Mouse (Mus musculus) natural killer cell, adult 2 months (primary cell): Measurements from ENCODE around the gene Dgki.

ENCODE experiments used
- DNase-seq, 2 experiments: peaks; one replicate each; pipeline ENCODE4 v3.0.0; 2022; ENCODE audit warnings: low spot score in 2 of 2

The Dgki gene

DNA sequence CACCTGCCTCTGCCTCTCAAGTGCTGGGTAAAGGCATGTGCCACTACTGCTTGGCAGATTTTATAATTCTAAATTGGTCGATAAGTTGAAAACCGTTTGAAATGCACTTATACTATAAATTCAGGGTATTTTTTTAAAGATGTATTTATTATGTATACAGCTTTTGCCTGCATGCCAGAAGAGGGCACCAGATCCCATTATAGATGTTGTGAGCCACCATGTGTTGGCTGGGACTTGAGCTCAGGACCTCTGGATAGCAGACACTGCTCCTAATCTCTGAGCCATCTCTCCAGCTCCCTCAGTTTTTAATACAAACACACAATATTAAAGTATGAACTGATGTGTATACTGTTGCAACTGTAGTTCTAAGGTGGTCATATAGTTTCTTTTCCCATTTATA lies 288.4 kb downstream of the Dgki start:
- no peak for DNase-seq

DNA sequence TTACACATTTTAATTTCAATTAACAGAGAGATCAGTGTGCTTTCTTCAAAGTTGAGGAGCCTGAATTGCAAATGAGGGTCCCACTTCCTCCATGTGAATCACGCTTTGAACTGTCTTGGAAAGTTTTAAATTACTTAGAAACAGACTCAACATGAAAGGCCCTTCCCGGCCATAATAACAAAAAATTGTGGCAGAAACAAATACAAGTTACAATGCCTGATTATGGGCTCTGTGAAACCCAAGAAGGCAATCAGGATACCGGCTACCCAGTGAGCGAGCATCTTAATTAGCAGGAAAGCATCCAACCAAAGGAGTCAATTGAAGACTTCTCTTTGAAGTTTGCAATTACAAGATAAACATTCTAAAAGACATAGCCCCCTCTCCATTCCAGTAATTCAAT lies 292.4 kb downstream of the Dgki start:
- no peak for DNase-seq

DNA sequence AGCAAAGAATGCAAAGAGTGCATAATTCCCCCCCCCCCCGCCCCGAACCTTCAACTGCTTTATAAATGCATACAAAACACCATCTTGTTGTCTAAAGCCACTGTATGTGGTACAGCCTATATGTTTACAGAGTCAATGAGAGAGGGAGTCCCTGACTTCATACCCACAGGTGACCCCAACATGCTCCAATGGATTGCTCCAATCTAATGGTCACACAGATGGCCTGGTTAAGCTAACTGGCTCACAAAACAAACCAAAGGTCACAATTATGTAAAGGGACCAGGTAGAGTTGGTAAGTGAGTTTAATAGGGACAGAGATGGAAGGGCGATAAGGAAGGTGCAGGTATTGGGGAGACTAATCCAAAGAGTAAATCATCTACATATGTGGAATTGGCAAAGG lies 295.1 kb downstream of the Dgki start:
- no peak for DNase-seq

DNA sequence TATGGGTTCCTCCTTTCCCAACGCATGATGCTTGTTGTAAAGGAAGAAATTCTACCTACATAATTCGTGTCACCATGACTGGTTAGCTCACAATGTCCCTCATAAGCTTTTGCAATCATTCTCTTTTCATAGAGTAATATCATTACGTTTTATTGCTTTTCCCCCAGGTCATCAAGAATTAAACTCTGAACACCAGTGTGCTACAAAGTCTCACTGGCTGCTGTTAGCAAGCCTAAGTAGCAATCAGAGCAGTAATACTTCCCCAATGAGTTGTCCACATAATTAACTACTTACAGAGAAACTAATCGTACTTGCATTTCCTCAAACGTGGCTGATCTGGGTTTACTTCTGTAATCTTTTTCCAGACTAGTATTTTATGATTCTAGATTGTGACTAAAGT lies 296.7 kb downstream of the Dgki start:
- no peak for DNase-seq

- DNase-seq: no peak
Observed at GRCm38 (mm10) chr6:36998942-36999341, 301.0 kb downstream of the Dgki start.

GRCm38 (mm10) chr6:36994329-36994728 lies 305.7 kb downstream of the Dgki start:
- no peak for DNase-seq

GRCm38 (mm10) chr6:36990186-36990585 lies 309.8 kb downstream of the Dgki start:
- no peak for DNase-seq

DNA sequence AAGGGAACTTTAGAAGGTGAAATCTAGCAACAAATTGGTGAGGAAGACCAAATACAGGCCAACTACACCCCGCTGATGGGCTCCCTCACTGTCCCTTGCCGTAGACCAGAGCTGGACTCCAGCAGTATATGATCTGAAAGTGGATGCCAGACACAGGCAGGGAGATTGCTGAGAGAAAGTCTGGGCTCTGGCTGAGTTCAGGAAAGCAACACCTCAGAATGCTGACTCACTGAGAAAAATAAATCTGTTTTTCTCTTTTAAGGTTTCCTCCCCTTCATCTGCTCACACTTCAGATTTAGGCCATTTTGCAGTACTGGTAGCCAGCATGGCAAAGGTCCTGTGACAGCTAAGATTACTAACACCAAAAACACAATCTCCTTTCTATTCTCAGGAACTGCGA lies 311.2 kb downstream of the Dgki start:
- DNase-seq: no peak

GRCm38 (mm10) chr6:36981646-36982045 lies 318.3 kb downstream of the Dgki start:
- DNase-seq: no peak

DNA sequence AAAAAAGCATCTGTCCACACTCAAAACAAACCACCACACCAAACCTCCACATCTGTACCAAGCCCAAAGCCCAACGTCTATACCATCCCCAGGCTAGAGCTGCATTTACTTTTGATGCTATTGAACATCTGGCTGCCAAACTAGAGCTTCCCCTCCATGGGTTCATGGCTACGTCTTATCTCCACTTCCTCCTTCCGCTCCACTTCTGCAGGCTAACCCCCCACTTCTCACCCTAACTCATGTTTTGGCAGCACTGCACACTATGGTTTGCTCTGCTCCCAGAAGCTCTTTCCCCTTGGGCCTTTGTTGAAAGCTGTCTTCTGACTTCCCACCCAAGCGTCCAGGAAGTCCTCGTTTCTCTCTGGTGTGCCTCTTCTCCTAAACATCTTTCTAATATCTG lies 319.5 kb downstream of the Dgki start:
- DNase-seq: no peak

DNA sequence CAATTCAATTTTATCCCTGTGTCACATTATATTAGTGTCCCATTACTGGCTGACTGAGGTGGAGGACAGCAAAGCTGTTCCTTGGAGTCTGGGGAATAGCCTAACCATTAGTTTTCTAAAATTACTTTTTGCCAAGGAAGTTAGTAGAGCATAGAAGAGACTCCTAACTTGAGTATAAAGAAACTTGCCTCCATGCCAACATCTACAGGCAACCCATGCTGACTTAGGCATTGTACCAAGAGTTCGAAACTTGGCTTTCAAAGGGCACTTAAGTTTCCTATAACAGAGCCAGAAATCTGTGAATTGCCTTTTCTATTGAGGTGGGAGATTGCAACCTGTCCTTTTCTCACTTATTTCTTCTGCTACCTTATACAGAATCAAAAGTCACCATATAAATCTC lies 321.8 kb downstream of the Dgki start:
- no peak for DNase-seq

- DNase-seq: no peak
Observed at GRCm38 (mm10) chr6:36973096-36973495, 326.9 kb downstream of the Dgki start.

DNA sequence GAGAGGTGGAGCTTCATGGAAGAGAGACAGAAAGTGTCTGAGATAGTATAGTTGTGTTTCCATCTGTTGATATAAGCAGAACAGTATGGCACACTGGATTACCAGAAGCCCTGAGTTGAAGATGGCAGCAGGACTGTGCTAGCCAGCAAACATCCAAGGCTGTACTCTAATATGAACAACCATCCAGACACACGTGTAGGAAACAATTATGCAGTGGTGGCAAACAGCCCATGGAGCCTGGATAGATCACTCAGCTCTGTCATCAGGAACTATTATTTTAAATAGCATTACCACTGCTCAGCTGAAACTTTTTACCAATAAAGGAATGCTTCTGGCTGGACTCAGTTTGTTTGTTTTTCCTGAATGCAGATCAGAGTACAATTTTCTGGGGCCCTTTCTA lies 327.5 kb downstream of the Dgki start:
- no peak for DNase-seq

- DNase-seq: no peak
Observed at GRCm38 (mm10) chr6:36969249-36969885, 330.6 kb downstream of the Dgki start.

- no peak for DNase-seq
Observed at GRCm38 (mm10) chr6:36960658-36961057, 339.3 kb downstream of the Dgki start.

DNA sequence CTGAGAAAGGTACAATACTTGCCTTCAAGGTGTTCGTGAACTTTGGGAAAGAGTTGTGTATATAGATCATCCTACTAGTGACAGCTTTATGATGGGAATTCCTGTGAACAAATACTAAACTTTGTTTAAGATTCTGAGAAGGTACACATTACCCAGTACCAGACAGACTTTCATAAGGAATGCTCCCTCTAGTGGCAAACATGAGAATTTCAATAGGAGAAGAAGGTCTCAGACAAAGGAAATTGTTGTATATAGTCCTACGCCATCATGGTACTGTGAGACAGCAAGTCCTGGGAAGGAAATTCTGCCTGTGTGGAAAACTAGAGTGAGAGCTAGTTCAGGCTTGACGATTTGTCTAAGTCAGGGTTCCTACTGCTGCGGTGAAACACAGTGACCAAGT lies 344.7 kb downstream of the Dgki start:
- no peak for DNase-seq

DNA sequence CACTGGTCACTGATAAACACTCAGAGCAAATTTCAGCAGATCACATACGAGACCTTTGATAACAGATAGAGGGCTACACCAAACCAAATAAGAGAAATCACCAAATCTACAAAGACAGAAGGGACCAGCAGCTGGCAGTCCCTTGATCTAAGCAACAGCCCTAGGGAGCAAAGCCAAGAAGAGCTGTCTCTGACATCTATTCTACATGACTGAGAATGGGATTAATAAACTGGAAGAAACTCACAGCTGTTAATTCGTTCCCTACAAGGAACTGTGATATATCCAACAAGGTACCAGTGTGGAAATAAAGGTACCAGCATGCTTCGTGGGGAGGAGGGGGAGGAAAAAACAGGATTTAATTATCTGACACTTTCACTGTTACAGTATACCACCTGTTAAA lies 349.3 kb downstream of the Dgki start:
- DNase-seq: no peak

DNA sequence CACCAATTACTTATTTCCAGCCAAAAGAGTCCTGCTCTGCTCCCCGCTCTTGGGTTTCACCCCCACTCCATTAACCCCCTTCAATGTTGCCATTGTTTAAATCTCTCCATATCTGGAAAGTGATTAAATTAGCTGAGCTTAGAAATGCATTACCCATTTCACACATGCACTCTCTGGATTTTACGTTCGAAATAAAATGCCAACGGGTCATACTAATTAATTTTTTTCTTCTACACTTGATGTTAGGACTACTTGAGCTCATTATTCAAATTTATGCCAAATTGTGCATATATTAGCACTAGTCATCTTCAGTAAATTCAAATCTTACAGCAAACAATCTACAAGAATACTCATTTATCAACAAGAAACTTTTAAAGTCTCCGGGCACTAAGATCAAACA lies 352.1 kb downstream of the Dgki start:
- DNase-seq: no peak

DNA sequence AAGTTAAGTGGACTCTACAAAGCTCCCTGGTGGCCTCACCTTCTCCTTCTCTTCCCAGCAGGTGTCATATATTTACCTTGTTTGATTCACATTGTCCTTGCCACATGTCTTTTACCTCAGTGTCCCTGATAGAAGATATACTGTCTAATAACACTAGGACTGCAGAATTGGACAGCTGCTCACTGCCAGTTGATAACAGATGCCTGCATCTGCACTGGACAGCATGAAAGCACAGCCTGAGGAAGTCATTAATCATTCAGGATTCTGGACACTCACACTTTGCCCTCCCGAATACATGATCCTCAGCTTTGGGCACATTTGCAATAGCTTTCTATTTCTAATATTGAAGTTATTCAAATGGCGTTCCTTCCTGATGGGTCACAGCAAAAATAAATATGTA lies 362.5 kb downstream of the Dgki start:
- no peak for DNase-seq

DNA sequence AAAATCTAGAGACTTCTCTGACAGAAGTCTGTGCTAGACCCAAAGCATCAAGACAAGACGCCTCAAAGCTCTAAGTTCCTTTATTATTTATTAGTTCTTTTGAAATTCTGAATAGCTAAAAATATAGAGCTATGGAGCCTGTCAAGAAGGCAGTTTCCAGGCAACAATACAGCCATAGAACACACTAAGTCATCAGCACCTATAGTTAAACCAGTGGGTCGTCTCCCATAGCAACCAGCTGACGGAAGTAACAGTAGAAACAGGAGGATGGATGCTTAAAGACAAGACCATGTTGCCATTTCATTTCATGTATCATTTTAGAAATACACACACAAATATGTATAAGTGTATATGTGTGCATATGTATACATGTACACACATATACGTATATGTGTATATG lies 363.2 kb downstream of the Dgki start:
- no peak for DNase-seq

- DNase-seq: no peak
Observed at GRCm38 (mm10) chr6:36931473-36931872, 368.5 kb downstream of the Dgki start.

GRCm38 (mm10) chr6:36929781-36930180 lies 370.2 kb downstream of the Dgki start:
- no peak for DNase-seq

DNA sequence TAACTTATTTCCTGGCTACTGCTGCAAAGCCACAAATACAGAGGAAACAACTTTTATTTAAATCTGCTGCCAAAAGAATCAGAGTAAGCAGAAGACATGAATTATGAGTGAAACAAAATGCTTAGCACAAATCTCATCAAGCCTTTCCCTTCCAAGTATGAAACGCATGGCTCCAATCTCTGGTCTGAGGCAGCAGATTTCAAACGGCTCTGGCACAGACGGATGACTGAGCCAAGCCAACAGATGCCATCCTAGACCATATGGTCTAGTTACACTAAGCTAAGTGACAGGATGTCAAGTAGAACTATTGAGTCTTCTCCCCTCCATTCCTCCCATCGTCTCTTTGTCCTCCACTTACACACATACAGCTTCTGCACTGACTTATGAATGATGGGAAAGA lies 373.5 kb downstream of the Dgki start:
- no peak for DNase-seq

- DNase-seq: no peak
Observed at GRCm38 (mm10) chr6:36922006-36922405, 378.0 kb downstream of the Dgki start.

DNA sequence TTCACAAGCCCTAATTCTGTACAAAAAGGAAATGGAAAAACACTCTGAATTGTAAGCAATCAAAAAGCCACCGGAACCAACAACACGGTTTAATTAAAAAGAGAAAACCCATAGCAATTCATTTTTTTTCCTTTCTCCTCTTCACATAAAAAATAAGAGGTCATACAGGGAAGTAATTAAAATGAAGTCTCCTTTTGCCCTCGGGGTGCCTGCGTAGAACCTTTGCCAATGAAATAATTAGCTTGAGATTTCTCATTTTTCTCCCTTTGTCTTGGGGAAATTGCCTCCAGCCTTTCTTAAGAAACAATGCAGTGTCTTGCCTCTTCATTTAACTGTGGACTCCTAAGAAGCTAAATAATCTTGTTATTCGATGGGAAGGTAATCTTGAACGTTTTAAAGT lies 388.4 kb downstream of the Dgki start:
- no peak for DNase-seq
